Mouse (Mus musculus) frontal cortex, adult (tissue): ENCODE results near the gene Natd1.

ENCODE experiments used
- ATAC-seq: cut with Nextera tagmentation; 2 replicates; pipeline ENCODE4 v1.9.2; 2017; ENCODE audit warnings: mild to moderate bottlenecking, moderate library complexity, mixed read lengths; ENCODE audit not compliant: low TSS enrichment

The Natd1 gene

GRCm38 (mm10) chr11:60931869-60932481, 17.4 kb upstream of the Natd1 start, which contains the start of gene Map2k3:
Gene Map2k3, plus strand, starts transcription at chr11:60932033.
- ATAC-seq, result peak; percentile 88

- ATAC-seq, result no peak; the same call in 1 of the 2 replicates
These were observed 16.8 kb upstream of the Natd1 start for GRCm38 (mm10) chr11:60931282-60931868.

GRCm38 (mm10) chr11:60930724-60931281, 16.3 kb upstream of the Natd1 start:
- no peak for ATAC-seq

GRCm38 (mm10) chr11:60927264-60927663, 12.7 kb upstream of the Natd1 start:
- ATAC-seq, result peak; percentile 88

- ATAC-seq, result no peak
These were observed 10.4 kb upstream of the Natd1 start for GRCm38 (mm10) chr11:60924981-60925380.

GRCm38 (mm10) chr11:60924498-60924897, 9.9 kb upstream of the Natd1 start:
- ATAC-seq, result no peak

- no peak for ATAC-seq
These were observed 8.4 kb upstream of the Natd1 start for GRCm38 (mm10) chr11:60922964-60923363.

- ATAC-seq, result no peak
These were observed 7.6 kb upstream of the Natd1 start for GRCm38 (mm10) chr11:60922195-60922594.

- ATAC-seq, result no peak
These were observed 5.5 kb upstream of the Natd1 start for GRCm38 (mm10) chr11:60920021-60920420.

GRCm38 (mm10) chr11:60915201-60915600, 651 bp upstream of the Natd1 start:
- ATAC-seq, result no peak

GRCm38 (mm10) chr11:60913301-60914196, 1.0 kb downstream of the Natd1 start:
- ATAC-seq, result peak; percentile 88

- ATAC-seq, result no peak
These were observed 2.0 kb downstream of the Natd1 start for GRCm38 (mm10) chr11:60912525-60912973.

- ATAC-seq, result no peak
These were observed 4.9 kb downstream of the Natd1 start for GRCm38 (mm10) chr11:60909626-60910025.

- ATAC-seq, result no peak
These were observed 6.5 kb downstream of the Natd1 start for GRCm38 (mm10) chr11:60908073-60908472.

- ATAC-seq, result peak; percentile 15; the same call in 1 of the 2 replicates
These were observed 8.1 kb downstream of the Natd1 start for GRCm38 (mm10) chr11:60906449-60906848.

- ATAC-seq, result no peak
These were observed 9.0 kb downstream of the Natd1 start for GRCm38 (mm10) chr11:60905407-60906120.

GRCm38 (mm10) chr11:60903661-60904061, 10.9 kb downstream of the Natd1 start:
- ATAC-seq, result no peak

GRCm38 (mm10) chr11:60902486-60902885, 12.1 kb downstream of the Natd1 start:
- no peak for ATAC-seq

- no peak for ATAC-seq
These were observed 12.5 kb downstream of the Natd1 start for GRCm38 (mm10) chr11:60902001-60902400.

GRCm38 (mm10) chr11:60895915-60896314, 18.6 kb downstream of the Natd1 start:
- no peak for ATAC-seq

- ATAC-seq, result no peak
These were observed 23.8 kb downstream of the Natd1 start for GRCm38 (mm10) chr11:60890744-60891143.

GRCm38 (mm10) chr11:60890286-60890685, 24.3 kb downstream of the Natd1 start:
- ATAC-seq, result no peak
